Mouse (Mus musculus): Measurements from ENCODE around the gene B4galnt4.

DNA sequence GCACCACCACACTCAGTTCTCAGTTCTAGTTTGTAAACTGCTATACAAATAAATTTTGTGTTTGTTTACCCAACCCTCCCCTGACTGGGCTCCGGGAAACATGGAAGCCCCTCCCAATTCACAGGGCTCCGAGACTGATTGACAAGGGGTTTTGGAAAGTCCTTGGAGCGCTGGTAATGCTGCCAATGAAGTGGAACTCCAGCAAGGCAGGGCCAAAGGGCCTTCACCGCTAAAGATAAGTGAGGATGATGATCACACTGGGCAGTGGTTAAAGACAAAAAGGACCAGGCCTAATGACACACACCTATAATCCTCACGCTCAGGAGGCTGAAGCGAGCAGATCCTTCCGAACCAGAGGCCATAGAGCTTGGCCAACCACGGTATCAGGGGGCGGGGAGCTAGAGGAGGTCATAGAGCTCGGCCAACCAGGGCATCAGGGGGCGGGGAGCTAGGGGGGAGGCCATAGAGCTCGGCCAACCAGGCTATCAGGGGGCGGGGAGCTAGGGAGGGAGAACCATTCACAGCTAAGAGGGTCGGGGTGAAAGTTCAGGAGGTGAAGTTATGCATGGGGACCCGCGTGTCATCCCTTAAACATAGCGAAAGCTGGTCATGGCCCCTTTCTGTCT lies 9.7 kb upstream of the B4galnt4 start:
- no peak for TF ChIP-seq CTCF (IDR thresholded peaks at IDR 0.05; ENCODE audit: extremely low read depth, insufficient read depth, low read length)
- TF ChIP-seq POLR2A (IDR thresholded peaks at IDR 0.05; ENCODE audit: extremely low read depth, insufficient read depth, low read length): no peak

All from cortical plate, adult 2 months (tissue).